Mouse (Mus musculus) forebrain, embryonic 16.5 days (tissue): ENCODE results near the gene Bicral. TPM values are rescaled to one million over a fixed set of nuclear protein-coding genes. Genes with fewer than 3 reads are reported as not detected.

Source experiments
- ATAC-seq: fragments of 200-750 bp; cut with Nextera tagmentation; 2 replicates; pipeline ENCODE4 v1.8.0; 2017; ENCODE audit warnings: mild to moderate bottlenecking, moderate library complexity
- H3K27ac ChIP-seq: fragments of 300-500 bp; sonication (generic); 2 replicates; pipeline ENCODE4 v1.5.1; 2014; ENCODE audit warnings: low read length, control low read depth
- H3K27me3 ChIP-seq: fragments of 300-500 bp; sonication (generic); replicated peaks from 2 replicates; pipeline ENCODE4 v1.6.1; 2014; ENCODE audit warnings: low read length; ENCODE audit not compliant: control insufficient read depth, insufficient read depth
- H3K36me3 ChIP-seq: fragments of 300-500 bp; sonication (generic); 2 replicates; pipeline ENCODE4 v1.6.1; 2014; ENCODE audit not compliant: control insufficient read depth, insufficient read depth
- H3K4me1 ChIP-seq: fragments of 300-500 bp; sonication (generic); replicated peaks from 2 replicates; pipeline ENCODE4 v1.6.1; 2014; ENCODE audit warnings: low read length; ENCODE audit not compliant: control insufficient read depth, insufficient read depth
- H3K4me2 ChIP-seq: fragments of 300-500 bp; sonication (generic); 2 replicates; pipeline ENCODE4 v1.6.1; 2014; ENCODE audit warnings: mild to moderate bottlenecking, low read length, control low read depth
- H3K4me3 ChIP-seq: fragments of 300-500 bp; sonication (generic); replicated peaks from 2 replicates; pipeline ENCODE4 v1.5.1; 2014; ENCODE audit warnings: mild to moderate bottlenecking, low read length, control low read depth
- H3K9ac ChIP-seq: fragments of 300-500 bp; sonication (generic); replicated peaks from 2 replicates; pipeline ENCODE4 v1.6.1; 2014; ENCODE audit warnings: low read depth, low read length, control low read depth
- H3K9me3 ChIP-seq: fragments of 300-500 bp; sonication (generic); 2 replicates; pipeline ENCODE4 v1.6.1; 2016; ENCODE audit warnings: low read length; ENCODE audit not compliant: control insufficient read depth
- WGBS: fragments of 180-500 bp; shearing (Covaris S2); extraction: QIAGEN DNeasy Blood & Tissue Kit; methylation state at CpG from one replicate; pipeline ENCODE4 v1.1.7; 2014; 5-methylcytosine and 5-hydroxymethylcytosine counted together
- polyA plus RNA-seq: library from polyadenylated mRNA; unstranded; fragments of >200 nt; fragmentation: Nextera tagmentation; extraction: Ambion mirVana; gene quantifications from 2 replicates; pipeline ENCODE4 v1.2.1, GENCODE M21; 2015

Gene Bicral
- 8.8 and 10.0 TPM in 2 replicates for polyA plus RNA-seq

DNA sequence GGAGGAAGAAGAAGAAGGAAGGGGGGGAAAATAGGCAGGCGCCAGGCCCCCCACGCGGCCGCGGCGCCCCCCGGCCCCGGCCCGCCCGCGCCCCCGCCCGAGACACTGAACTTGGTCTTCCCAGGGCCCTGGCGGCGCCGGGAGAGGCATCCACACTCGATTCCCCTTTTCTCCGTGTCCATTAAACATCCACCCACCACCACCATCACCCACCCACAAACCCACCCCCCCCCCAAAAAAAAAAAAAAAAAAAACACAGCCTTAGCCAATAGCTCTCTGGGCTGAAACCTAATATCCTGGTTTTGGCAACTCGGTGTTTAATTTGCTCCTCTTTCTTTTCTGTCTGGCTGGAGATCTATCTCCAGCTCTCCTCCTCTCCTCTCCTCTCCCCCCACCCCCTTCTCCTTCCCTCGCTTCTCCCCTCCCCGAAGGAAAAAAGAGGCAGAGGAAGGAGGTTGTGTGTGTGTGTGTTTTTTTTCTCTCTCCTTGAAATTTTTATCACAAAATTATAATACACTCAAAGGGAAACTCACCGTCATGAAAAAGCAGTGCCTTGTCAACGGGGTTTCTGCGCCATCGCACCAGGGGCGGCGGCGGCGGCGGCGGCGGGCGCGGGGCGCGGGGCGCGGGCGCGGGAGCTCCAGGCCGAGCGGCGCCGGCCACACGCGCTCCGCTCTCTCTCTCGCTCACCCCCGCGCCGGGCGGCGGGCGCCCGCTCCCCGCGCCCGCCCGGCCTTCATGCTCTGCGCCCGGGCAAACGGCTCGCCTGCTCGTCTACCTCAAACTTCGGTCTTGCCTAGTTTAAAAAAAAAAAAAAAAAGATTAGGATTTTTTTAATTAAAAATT, at the start of gene Bicral:
Gene Bicral, minus strand, starts transcription at position 580 of the 846 bp plus-strand sequence.
- Histone ChIP-seq H3K27me3 (no peaks in the 10 kb centered on the region), H3K4me1 (peaks cover 39% of the 10 kb centered on the region), H3K4me2 (peak within 1 kb of the TSS; percentile 74), H3K36me3 (no peaks in the 10 kb centered on the region), H3K27ac (peak within 1 kb of the TSS; percentile 100), H3K9ac (peak within 1 kb of the TSS; percentile 100), H3K4me3 (peak within 1 kb of the TSS; percentile 91), H3K9me3 (no peaks in the 10 kb centered on the region)
- peak; percentile 68 for ATAC-seq
- WGBS, result under 1% methylated on average over 38 of the region's 65 CpGs

DNA sequence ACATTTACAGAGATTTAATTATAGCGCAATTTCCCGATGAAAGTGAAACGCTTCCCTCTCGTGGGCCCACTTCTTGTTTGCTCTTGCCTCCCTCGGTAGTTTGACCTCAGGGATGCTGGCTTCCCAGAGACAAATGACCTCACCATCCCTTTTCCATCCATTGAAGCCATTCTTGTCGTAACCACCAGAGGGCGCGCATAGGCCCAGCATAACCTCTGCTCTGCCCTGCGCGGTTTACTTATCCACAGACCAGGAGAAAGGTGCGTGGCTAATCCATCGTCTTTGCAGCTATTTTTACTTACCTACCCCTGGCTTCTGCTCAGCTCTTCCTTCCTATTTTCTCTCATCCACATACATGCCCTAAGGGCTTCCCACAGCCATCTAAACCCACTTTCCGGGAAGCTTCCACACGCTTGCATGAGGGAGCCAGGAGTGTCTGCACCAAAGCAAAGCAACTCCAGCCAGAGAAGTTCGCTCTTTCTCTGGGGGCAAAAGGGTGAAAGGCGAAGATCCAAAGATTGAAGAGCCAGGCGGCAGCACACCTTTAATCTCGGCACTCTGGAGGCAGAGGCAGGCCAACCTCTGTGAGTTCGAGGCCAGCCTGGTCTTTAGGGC, 45.7 kb upstream of the Bicral start:
- 24% methylated on average over 19 of the region's 19 CpGs for WGBS
- Histone ChIP-seq H3K36me3 (no peaks in the 10 kb centered on the region), H3K4me2 (no peak overlapping the region), H3K9me3 (no peaks in the 10 kb centered on the region), H3K9ac (no peak overlapping the region), H3K27me3 (no peaks in the 10 kb centered on the region), H3K4me3 (no peak overlapping the region), H3K27ac (no peak overlapping the region), H3K4me1 (no peaks in the 10 kb centered on the region)
- peak; percentile 72; the same call in 1 of the 2 replicates for ATAC-seq

- ATAC-seq, result no peak
- H3K36me3 ChIP-seq, result no peaks in the 10 kb centered on the region
- no peaks in the 10 kb centered on the region for H3K9me3 ChIP-seq
- no peaks in the 10 kb centered on the region for H3K4me1 ChIP-seq
- no peak overlapping the region for H3K27ac ChIP-seq
- no peaks in the 10 kb centered on the region for H3K27me3 ChIP-seq
- no peak overlapping the region for H3K4me2 ChIP-seq
- no peak overlapping the region for H3K9ac ChIP-seq
- WGBS, result 45% methylated on average over 2 of the region's 2 CpGs
- no peak overlapping the region for H3K4me3 ChIP-seq
Observed at GRCm38 (mm10) chr17:46900941-46901340, 42.7 kb upstream of the Bicral start.

GRCm38 (mm10) chr17:46897221-46897950, 39.1 kb upstream of the Bicral start:
- Histone ChIP-seq H3K4me1 (peaks cover 7% of the 10 kb centered on the region), H3K9me3 (no peaks in the 10 kb centered on the region), H3K9ac (no peak overlapping the region), H3K27me3 (no peaks in the 10 kb centered on the region), H3K36me3 (no peaks in the 10 kb centered on the region), H3K27ac (no peak overlapping the region), H3K4me2 (no peak overlapping the region), H3K4me3 (no peak overlapping the region)
- WGBS, result 56% methylated on average over 13 of the region's 13 CpGs
- no peak for ATAC-seq

- no peak overlapping the region for H3K4me2 ChIP-seq
- no peaks in the 10 kb centered on the region for H3K9me3 ChIP-seq
- no peaks in the 10 kb centered on the region for H3K27me3 ChIP-seq
- ATAC-seq, result no peak
- H3K4me3 ChIP-seq, result no peak overlapping the region
- peaks cover 19% of the 10 kb centered on the region for H3K4me1 ChIP-seq
- H3K36me3 ChIP-seq, result no peaks in the 10 kb centered on the region
- no peak overlapping the region for H3K9ac ChIP-seq
- no peak overlapping the region for H3K27ac ChIP-seq
- WGBS, result 97% methylated on average over 9 of the region's 9 CpGs
Observed at GRCm38 (mm10) chr17:46895426-46895825, 37.1 kb upstream of the Bicral start.

DNA sequence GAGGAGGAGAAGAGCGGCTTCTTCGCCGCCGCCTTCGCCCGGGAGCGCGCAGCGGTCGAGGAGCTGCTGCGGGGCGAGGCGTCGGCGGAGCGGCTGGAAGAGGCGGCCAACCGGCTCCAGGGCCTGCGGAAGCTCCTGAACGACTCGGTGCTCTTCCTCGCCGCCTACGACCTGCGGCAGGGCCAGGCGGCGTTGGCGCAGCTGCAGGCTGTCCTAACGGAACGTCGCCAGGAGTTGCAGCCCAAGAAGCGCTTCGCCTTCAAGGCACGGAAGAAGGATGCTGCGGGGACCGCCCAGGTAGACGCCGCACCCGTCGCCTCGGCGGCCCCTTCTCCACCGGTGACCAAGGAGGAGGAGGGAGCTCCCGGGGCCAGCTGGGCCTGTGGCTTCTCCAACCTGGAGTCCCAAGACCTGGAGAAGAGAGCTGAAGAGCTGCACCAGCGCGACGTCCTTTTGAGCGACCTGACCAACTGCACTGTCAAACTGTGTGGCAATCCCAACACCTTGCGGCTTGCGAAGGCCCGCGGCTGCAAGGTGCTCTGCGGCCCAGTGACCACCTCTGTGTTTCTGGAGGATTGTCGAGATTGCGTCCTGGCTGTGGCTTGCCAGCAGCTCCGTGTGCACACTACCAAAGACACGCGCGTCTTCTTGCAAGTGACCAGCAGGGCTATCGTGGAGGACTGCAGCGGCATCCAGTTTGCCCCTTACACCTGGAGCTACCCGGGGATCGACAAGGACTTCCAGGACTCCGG, 32.7 kb upstream of the Bicral start:
- peak; percentile 47 for ATAC-seq
- Histone ChIP-seq H3K9ac (peak overlapping the region; percentile 79), H3K4me2 (peak overlapping the region; percentile 85), H3K27me3 (no peaks in the 10 kb centered on the region), H3K36me3 (no peaks in the 10 kb centered on the region), H3K4me1 (peaks cover 28% of the 10 kb centered on the region), H3K27ac (peak overlapping the region; percentile 91), H3K4me3 (peak overlapping the region; percentile 62), H3K9me3 (no peaks in the 10 kb centered on the region)
- 2% methylated on average over 64 of the region's 64 CpGs for WGBS

DNA sequence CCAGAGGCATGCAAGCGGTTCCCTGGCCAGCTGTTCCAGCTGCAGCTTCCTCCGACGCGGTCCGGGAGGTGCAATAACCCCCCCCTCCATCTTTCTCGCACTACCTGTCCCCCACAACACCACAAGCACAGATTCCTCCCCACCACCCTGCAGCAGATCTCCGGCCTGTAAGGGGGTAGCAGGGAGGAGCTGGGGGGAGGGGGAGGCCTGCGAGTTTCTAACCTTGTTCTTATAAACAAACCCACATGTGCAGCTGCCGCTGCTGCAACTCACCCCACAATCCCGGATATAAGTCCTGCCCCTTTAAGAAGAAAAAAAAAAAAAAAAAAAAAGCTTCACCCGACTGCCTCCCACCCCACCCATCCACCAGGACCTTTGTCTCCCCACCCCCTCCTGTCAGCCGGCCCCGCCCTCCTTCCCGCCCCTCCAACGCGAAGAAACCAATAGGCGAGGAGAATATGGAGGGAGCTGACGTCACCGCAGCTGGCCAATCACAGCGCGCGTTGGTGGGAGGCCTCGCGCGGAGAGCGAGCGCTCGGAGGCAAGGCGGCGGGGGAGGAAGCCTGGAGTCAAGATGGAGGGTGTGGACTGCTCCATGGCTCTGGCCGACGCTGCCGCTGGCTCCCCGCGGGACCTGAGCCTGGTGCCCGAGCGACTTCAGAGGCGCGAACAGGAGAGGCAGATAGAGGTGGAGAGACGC, 32.0 kb upstream of the Bicral start, which contains the start of gene Tbcc:
Gene Tbcc, plus strand, starts transcription at position 569 of the 700 bp plus-strand sequence.
- Histone ChIP-seq H3K27ac (peak within 1 kb of the TSS; percentile 97), H3K4me1 (peaks cover 28% of the 10 kb centered on the region), H3K9me3 (no peaks in the 10 kb centered on the region), H3K27me3 (no peaks in the 10 kb centered on the region), H3K9ac (peak within 1 kb of the TSS; percentile 85), H3K36me3 (no peaks in the 10 kb centered on the region), H3K4me2 (peak within 1 kb of the TSS; percentile 85), H3K4me3 (peak within 1 kb of the TSS; percentile 62)
- peak; percentile 94 for ATAC-seq
- under 1% methylated on average over 40 of the region's 40 CpGs for WGBS

- Histone ChIP-seq H3K36me3 (no peaks in the 10 kb centered on the region), H3K4me3 (peak overlapping the region; percentile 62), H3K9me3 (no peaks in the 10 kb centered on the region), H3K4me2 (peak overlapping the region; percentile 78), H3K27ac (peak overlapping the region; percentile 97), H3K9ac (peak overlapping the region; percentile 85), H3K4me1 (peaks cover 28% of the 10 kb centered on the region), H3K27me3 (no peaks in the 10 kb centered on the region)
- under 1% methylated on average over 44 of the region's 44 CpGs for WGBS
- ATAC-seq, result peak; percentile 45
Observed at GRCm38 (mm10) chr17:46889450-46890084, 31.3 kb upstream of the Bicral start.
